Comparison of ENCODE assay signal across 35 mouse cellular contexts in genomic region chr2:50982571-50982970, GRCm38 (mm10).
"Had no signal": no experiment of that assay in that cellular context is flagged by ENCODE, and none has a peak within 500 bp of the region (broad histone marks: within the 10 kb centered on the region; RNA-seq: fewer than 3 reads in every experiment).

No protein-coding gene starts in this region.

- H3K27me3 ChIP-seq: heart, embryonic 12.5 days; heart, embryonic 13.5 days; heart, embryonic 15.5 days; hindbrain, embryonic 12.5 days; hindbrain, embryonic 13.5 days; hindbrain, embryonic 15.5 days; intestine, embryonic 15.5 days; kidney, embryonic 15.5 days had no signal

- H3K9ac ChIP-seq: heart, embryonic 12.5 days; heart, embryonic 13.5 days; heart, embryonic 15.5 days; hindbrain, embryonic 12.5 days; hindbrain, embryonic 13.5 days; hindbrain, embryonic 14.5 days; hindbrain, embryonic 15.5 days; intestine, embryonic 15.5 days; kidney, embryonic 15.5 days had no signal

- DNase-seq: heart, postnatal 10 days; heart, postnatal 14 days; heart, postnatal 36 days; heart, postnatal 4 days; kidney, adult 11 months; kidney, adult 18-20 months; kidney, adult 2 months; kidney, adult 8-10 months; kidney, adult 9 months; kidney, postnatal 10 days; kidney, postnatal 14 days; kidney, postnatal 25 days; kidney, postnatal 36 days; kidney, postnatal 4 days; layer of hippocampus, adult 9-11 months; layer of hippocampus, postnatal 36 days had no signal

- H3K27ac ChIP-seq: heart, embryonic 10.5 days; heart, embryonic 13.5 days; heart, embryonic 15.5 days; hindbrain, embryonic 10.5 days; hindbrain, embryonic 12.5 days; hindbrain, embryonic 13.5 days; hindbrain, embryonic 14.5 days; hindbrain, embryonic 15.5 days; hindbrain, postnatal 0 days; intestine, embryonic 15.5 days; kidney, embryonic 15.5 days; kidney, postnatal 0 days; layer of hippocampus, adult 2 months had no signal

- ATAC-seq: hindbrain, embryonic 16.5 days; hindbrain, postnatal 0 days; inflammation-experienced regulatory T-cells, adult 6 months; intestine, embryonic 15.5 days; intestine, embryonic 16.5 days; intestine, postnatal 0 days had no signal

- H3K9me3 ChIP-seq: heart, embryonic 10.5 days; heart, embryonic 12.5 days; heart, embryonic 13.5 days; heart, embryonic 15.5 days; hindbrain, embryonic 10.5 days; hindbrain, embryonic 12.5 days; hindbrain, embryonic 13.5 days; hindbrain, embryonic 15.5 days; intestine, embryonic 15.5 days; kidney, embryonic 15.5 days had no signal

- H3K4me3 ChIP-seq: heart, embryonic 10.5 days; heart, embryonic 12.5 days; heart, embryonic 13.5 days; heart, embryonic 15.5 days; hindbrain, embryonic 10.5 days; hindbrain, embryonic 12.5 days; hindbrain, embryonic 13.5 days; hindbrain, embryonic 15.5 days; intestine, embryonic 15.5 days; kidney, embryonic 15.5 days; layer of hippocampus, adult 2 months had no signal

- H3K36me3 ChIP-seq: heart, embryonic 10.5 days; heart, embryonic 12.5 days; heart, embryonic 13.5 days; heart, embryonic 15.5 days; hindbrain, embryonic 10.5 days; hindbrain, embryonic 12.5 days; hindbrain, embryonic 13.5 days; hindbrain, embryonic 15.5 days; intestine, embryonic 15.5 days; kidney, embryonic 15.5 days had no signal

- H3K4me2 ChIP-seq: heart, embryonic 11.5 days; heart, embryonic 12.5 days; heart, embryonic 13.5 days; heart, embryonic 15.5 days; hindbrain, embryonic 12.5 days; hindbrain, embryonic 13.5 days; hindbrain, embryonic 14.5 days; hindbrain, embryonic 15.5 days; intestine, embryonic 15.5 days; kidney, embryonic 15.5 days had no signal

- H3K4me1 ChIP-seq: heart, embryonic 10.5 days; heart, embryonic 12.5 days; heart, embryonic 13.5 days; heart, embryonic 15.5 days; hindbrain, embryonic 10.5 days; hindbrain, embryonic 12.5 days; hindbrain, embryonic 13.5 days; hindbrain, embryonic 15.5 days; intestine, embryonic 15.5 days; kidney, embryonic 15.5 days had no signal
